Mouse (Mus musculus) MEL (cell line): ENCODE measurements around the gene Siva1. TPM values are rescaled to one million over a fixed set of nuclear protein-coding genes. Genes with fewer than 3 reads are reported as not detected.

ENCODE experiments used
- DNase-seq: peaks from one replicate; pipeline ENCODE4 v3.0.0; 2011; ENCODE audit warnings: low read depth, low spot score
- H3K27ac ChIP-seq: 2 replicates; pipeline ENCODE4 v1.5.1; 2012; ENCODE audit warnings: low read depth, mild to moderate bottlenecking, control low read depth, low read length, moderate library complexity; ENCODE audit not compliant: control insufficient read depth
- H3K27me3 ChIP-seq, 2 experiments: fragments of 150-350 bp in 1 of 2; sonication (generic) in 1 of 2; 2 replicates each; pipeline ENCODE4 v1.6.1; 2012; ENCODE audit warnings: low read length in 2 of 2, mild to moderate bottlenecking in 2 of 2, improper control_type of control experiment in 1 of 2, moderate library complexity in 1 of 2; ENCODE audit not compliant: insufficient read depth in 2 of 2, control insufficient read depth in 1 of 2
- H3K36me3 ChIP-seq, 2 experiments: 2 replicates each; pipeline ENCODE4 v1.6.1; 2012 to 2014; ENCODE audit warnings: low read length in 2 of 2, improper control_type of control experiment in 1 of 2, inconsistent platforms in 1 of 2, mild to moderate bottlenecking in 1 of 2; ENCODE audit not compliant: insufficient read depth in 2 of 2, control insufficient read depth in 1 of 2
- H3K4me1 ChIP-seq, 2 experiments: fragments of 150-350 bp in 1 of 2; sonication (generic) in 1 of 2; 2 replicates each; pipeline ENCODE4 v1.6.1; 2012; ENCODE audit warnings: low read length in 2 of 2, improper control_type of control experiment in 1 of 2, mild to moderate bottlenecking in 1 of 2; ENCODE audit not compliant: insufficient read depth in 2 of 2, control insufficient read depth in 1 of 2
- H3K4me3 ChIP-seq, 2 experiments: fragments of 150-350 bp in 1 of 2; sonication (generic) in 1 of 2; 2 replicates each; pipeline ENCODE4 v1.5.1; 2012; ENCODE audit warnings: low read depth in 2 of 2, low read length in 2 of 2, mild to moderate bottlenecking in 2 of 2, moderate library complexity in 2 of 2, control low read depth in 1 of 2, improper control_type of control experiment in 1 of 2; ENCODE audit not compliant: control insufficient read depth in 1 of 2, insufficient read depth in 1 of 2
- H3K79me2 ChIP-seq: 2 replicates; pipeline ENCODE4 v1.6.1; 2012; ENCODE audit warnings: mild to moderate bottlenecking, low read length, moderate library complexity; ENCODE audit not compliant: control insufficient read depth, poor library complexity, insufficient read depth
- H3K9ac ChIP-seq: 2 replicates; pipeline ENCODE4 v1.6.1; 2012; ENCODE audit warnings: low read depth, mild to moderate bottlenecking, control low read depth, low read length, moderate library complexity; ENCODE audit not compliant: control insufficient read depth, poor library complexity, severe bottlenecking
- H3K9me3 ChIP-seq: fragments of 150-350 bp; sonication (generic); replicated peaks from 2 replicates; pipeline ENCODE4 v1.6.1; 2012; ENCODE audit warnings: mild to moderate bottlenecking, low read length, improper control_type of control experiment, moderate library complexity; ENCODE audit not compliant: insufficient read depth
- CHD1 ChIP-seq: IDR thresholded peaks from 2 replicates; pipeline ENCODE4 v1.6.1; 2012; ENCODE audit warnings: low read depth, mild to moderate bottlenecking, inconsistent platforms, low read length, improper control_type of control experiment
- CHD2 ChIP-seq: IDR thresholded peaks from 2 replicates; pipeline ENCODE4 v1.6.1; 2011; ENCODE audit warnings: low read length, improper control_type of control experiment
- ELF1 ChIP-seq: IDR thresholded peaks from 2 replicates; pipeline ENCODE4 v1.6.1; 2014; ENCODE audit warnings: low read depth, mild to moderate bottlenecking, inconsistent platforms, low read length, improper control_type of control experiment, moderate library complexity
- EP300 ChIP-seq, 2 experiments: IDR thresholded peaks; 2 replicates each; pipeline ENCODE4 v1.6.1; 2011; ENCODE audit warnings: improper control_type of control experiment in 2 of 2, low read length in 2 of 2, low read depth in 1 of 2, mild to moderate bottlenecking in 1 of 2
- KAT2A ChIP-seq: conservative IDR thresholded peaks from 2 replicates; pipeline ENCODE4 v1.6.1; 2012; ENCODE audit warnings: low read depth, low read length, improper control_type of control experiment, inconsistent platforms
- MAZ ChIP-seq: IDR thresholded peaks from 2 replicates; pipeline ENCODE4 v1.6.1; 2012; ENCODE audit warnings: low read depth, mild to moderate bottlenecking, inconsistent platforms, low read length, improper control_type of control experiment
- MEF2A ChIP-seq: IDR thresholded peaks from 2 replicates; pipeline ENCODE4 v1.6.1; 2014; ENCODE audit warnings: low read depth, mild to moderate bottlenecking, inconsistent platforms, low read length, improper control_type of control experiment; ENCODE audit not compliant: poor library complexity, insufficient replicate concordance, severe bottlenecking; ENCODE audit errors: extremely low read depth
- MXI1 ChIP-seq: IDR thresholded peaks from 2 replicates; pipeline ENCODE4 v1.6.1; 2011; ENCODE audit warnings: mild to moderate bottlenecking, low read depth, low read length, improper control_type of control experiment
- MYC ChIP-seq: IDR thresholded peaks from 2 replicates; pipeline ENCODE4 v1.6.1; 2011; ENCODE audit warnings: low read depth, mild to moderate bottlenecking, low read length, improper control_type of control experiment, moderate library complexity
- POLR2A ChIP-seq, 2 experiments: IDR thresholded peaks; 2 replicates each; pipeline ENCODE4 v1.6.1; 2011 to 2012; ENCODE audit warnings: low read length in 2 of 2, mild to moderate bottlenecking in 2 of 2, control low read depth in 1 of 2, improper control_type of control experiment in 1 of 2, low read depth in 1 of 2, moderate library complexity in 1 of 2; ENCODE audit not compliant: control insufficient read depth in 1 of 2, insufficient read depth in 1 of 2, poor library complexity in 1 of 2
- POLR2AphosphoS5 ChIP-seq: IDR thresholded peaks from 2 replicates; pipeline ENCODE4 v1.6.1; 2012; ENCODE audit warnings: low read depth, borderline replicate concordance, mild to moderate bottlenecking, inconsistent platforms, low read length, moderate library complexity, mixed read lengths
- SIN3A ChIP-seq: IDR thresholded peaks from 2 replicates; pipeline ENCODE4 v1.6.1; 2012; ENCODE audit warnings: low read length, improper control_type of control experiment, inconsistent platforms
- SMC3 ChIP-seq: IDR thresholded peaks from 2 replicates; pipeline ENCODE4 v1.6.1; 2011; ENCODE audit warnings: low read depth, low read length, improper control_type of control experiment
- TAL1 ChIP-seq: IDR thresholded peaks from 2 replicates; pipeline ENCODE4 v1.6.1; 2012; ENCODE audit warnings: mild to moderate bottlenecking, inconsistent platforms, low read length, moderate library complexity, mixed read lengths
- TBP ChIP-seq: IDR thresholded peaks from 2 replicates; pipeline ENCODE4 v1.8.0; 2011; ENCODE audit warnings: low read depth, low read length, improper control_type of control experiment
- UBTF ChIP-seq: IDR thresholded peaks from 2 replicates; pipeline ENCODE4 v1.6.1; 2012; ENCODE audit warnings: low read depth, mild to moderate bottlenecking, inconsistent platforms, low read length, improper control_type of control experiment, moderate library complexity, borderline replicate concordance; ENCODE audit not compliant: insufficient read depth
- ZC3H11A ChIP-seq: IDR thresholded peaks from 2 replicates; pipeline ENCODE4 v1.6.1; 2012; ENCODE audit warnings: low read depth, mild to moderate bottlenecking, inconsistent platforms, low read length, improper control_type of control experiment
- ZMIZ1 ChIP-seq: IDR thresholded peaks from 2 replicates; pipeline ENCODE4 v1.6.1; 2012; ENCODE audit warnings: low read depth, mild to moderate bottlenecking, inconsistent platforms, low read length, improper control_type of control experiment, moderate library complexity
- ZNF384 ChIP-seq: IDR thresholded peaks from 2 replicates; pipeline ENCODE4 v1.6.1; 2012; ENCODE audit warnings: low read depth, mild to moderate bottlenecking, inconsistent platforms, low read length, improper control_type of control experiment
- polyA plus RNA-seq, 2 experiments: library from polyadenylated mRNA; stranded (reverse) in 1 of 2; unstranded in 1 of 2; fragments of >175 nt in 1 of 2; fragments of >200 nt in 1 of 2; gene quantifications; 2 replicates each; pipeline versions ENCODE4 v1.2.1 to v1.2.4; 2012; ENCODE audit warnings: low replicate concordance in 2 of 2, low read depth in 1 of 2; ENCODE audit not compliant: insufficient read length in 2 of 2, insufficient read depth in 1 of 2, missing spikeins in 1 of 2
- total RNA-seq: library from RNA; depleted of rRNA; stranded (reverse); fragments of 300-350 nt; gene quantifications from 2 replicates; pipeline ENCODE4 v1.2.3, GENCODE M21; 2012

Siva1 gene
- total and polyA plus RNA-seq, 3 experiments = 531 to 659 TPM; not detected in 1

GRCm38 (mm10) chr12:112609031-112609430 lies 35.4 kb upstream of the Siva1 start:
- H3K4me1 ChIP-seq = no peaks in the 10 kb centered on the region
- no peak overlapping the region for H3K27ac ChIP-seq
- H3K79me2 ChIP-seq = no peaks in the 10 kb centered on the region
- no peak for DNase-seq
- H3K4me3 ChIP-seq = no peak overlapping the region
- no peaks in the 10 kb centered on the region for H3K27me3 ChIP-seq
- peaks cover 0 to 10% of the 10 kb centered on the region in 2 experiments; a peak in 2 of 4 replicates for H3K36me3 ChIP-seq
- H3K9ac ChIP-seq = no peak overlapping the region
- H3K9me3 ChIP-seq = no peaks in the 10 kb centered on the region
- TF ChIP-seq TAL1 = no peak
- no peak for TF ChIP-seq POLR2AphosphoS5
- no peak for TF ChIP-seq CHD2
- TF ChIP-seq MEF2A = no peak
- TF ChIP-seq MXI1 = no peak
- no peak for TF ChIP-seq EP300 (IDR thresholded peaks at IDR 0.05; ENCODE audit: low read depth in 1 of 2, low read length in 2 of 2)
- no peak for TF ChIP-seq UBTF
- TF ChIP-seq MYC = no peak
- TF ChIP-seq ZC3H11A = no peak
- TF ChIP-seq TBP = no peak
- no peak for TF ChIP-seq MAZ
- no peak for TF ChIP-seq SMC3

- peaks cover 17 to 36% of the 10 kb centered on the region in 2 experiments for H3K4me1 ChIP-seq
- no peaks in the 10 kb centered on the region for H3K9me3 ChIP-seq
- no peak overlapping the region for H3K9ac ChIP-seq
- TF ChIP-seq TBP (no peak), SIN3A (no peak), MXI1 (no peak), UBTF (no peak), POLR2A (IDR thresholded peaks at IDR 0.05; ENCODE audit: control insufficient read depth in 1 of 2, insufficient read depth in 1 of 2, low read depth in 1 of 2, low read length in 2 of 2, poor library complexity in 1 of 2) (no peak), MEF2A (no peak), CHD2 (no peak), ZMIZ1 (no peak), KAT2A (no peak), MAZ (no peak), ELF1 (no peak), CHD1 (no peak), MYC (no peak), ZNF384 (no peak)
- peak; percentile 71 for DNase-seq
- H3K79me2 ChIP-seq = peaks cover 6% of the 10 kb centered on the region; the same call in 1 of the 2 replicates
- peak overlapping the region; percentile 57 for H3K27ac ChIP-seq
- H3K36me3 ChIP-seq = peaks cover 0 to 26% of the 10 kb centered on the region in 2 experiments; a peak in 2 of 4 replicates
- H3K4me3 ChIP-seq = no peak overlapping the region
- no peaks in the 10 kb centered on the region for H3K27me3 ChIP-seq
These were observed 27.8 kb upstream of the Siva1 start for GRCm38 (mm10) chr12:112616668-112617067.
